Mouse (Mus musculus): ENCODE results near the gene Pdia5. TPM values are rescaled to one million over a fixed set of nuclear protein-coding genes. Genes with fewer than 3 reads are reported as not detected.

Pdia5 gene
- polyA plus RNA-seq, 1 experiment from 2014 or later = 49.4 TPM

DNA sequence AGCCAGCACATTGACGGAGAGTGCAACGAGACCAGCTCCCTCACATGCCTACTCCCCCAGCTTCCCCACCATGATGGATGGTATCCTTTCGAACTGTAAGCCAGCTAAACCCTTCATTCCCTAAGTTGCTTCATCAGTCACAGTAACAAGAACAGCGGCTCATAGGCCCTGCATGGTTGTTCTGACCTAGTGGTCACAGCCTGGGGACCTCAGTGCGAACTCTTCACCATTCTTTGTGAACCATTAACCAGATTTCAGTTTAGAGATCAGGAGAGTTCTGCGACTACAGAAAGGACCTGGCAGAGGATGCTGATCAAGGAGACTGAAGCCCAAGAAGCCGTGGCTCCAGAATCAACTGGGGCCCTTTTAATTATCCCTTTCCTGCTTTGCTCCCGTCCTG lies 13.6 kb upstream of the Pdia5 start:
- no peak for ATAC-seq (replicated peaks; ENCODE audit: low FRiP score)
- H3K9me3 ChIP-seq (replicated peaks) = no peaks in the 10 kb centered on the region
- no peak overlapping the region for H3K4me2 ChIP-seq
- H3K9ac ChIP-seq = no peak overlapping the region
- no peaks in the 10 kb centered on the region for H3K27me3 ChIP-seq
- no peaks in the 10 kb centered on the region for H3K36me3 ChIP-seq
- H3K27ac ChIP-seq = no peak overlapping the region
- peaks cover 3% of the 10 kb centered on the region for H3K4me1 ChIP-seq
- WGBS = 72% methylated on average over 8 of the region's 8 CpGs
- no peak overlapping the region for H3K4me3 ChIP-seq (replicated peaks)

DNA sequence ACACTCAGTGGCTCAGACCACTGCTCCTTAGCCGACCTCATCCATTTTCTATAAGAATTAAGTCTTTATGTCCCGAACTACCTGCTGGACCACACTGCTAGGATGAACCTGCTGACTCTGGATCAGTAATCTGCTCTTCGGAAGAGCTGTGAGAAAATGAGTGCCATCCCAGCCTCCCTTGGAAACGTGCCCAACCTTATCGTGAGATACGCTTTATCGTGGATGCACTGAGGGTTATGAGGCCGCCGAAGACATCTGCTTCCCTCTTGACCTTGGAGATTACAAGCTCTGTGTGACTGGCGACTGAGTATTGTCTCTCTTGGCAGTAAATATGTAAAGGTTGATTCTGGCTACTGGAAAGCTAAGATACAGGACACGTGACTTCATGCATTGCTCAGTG lies 11.8 kb upstream of the Pdia5 start:
- no peak for ATAC-seq (replicated peaks; ENCODE audit: low FRiP score)
- Histone ChIP-seq H3K36me3 (no peaks in the 10 kb centered on the region), H3K27me3 (no peaks in the 10 kb centered on the region), H3K27ac (no peak overlapping the region), H3K4me1 (no peaks in the 10 kb centered on the region), H3K9ac (no peak overlapping the region), H3K4me2 (no peak overlapping the region), H3K9me3 (replicated peaks) (no peaks in the 10 kb centered on the region), H3K4me3 (replicated peaks) (no peak overlapping the region)
- 90% methylated on average over 11 of the region's 11 CpGs for WGBS

DNA sequence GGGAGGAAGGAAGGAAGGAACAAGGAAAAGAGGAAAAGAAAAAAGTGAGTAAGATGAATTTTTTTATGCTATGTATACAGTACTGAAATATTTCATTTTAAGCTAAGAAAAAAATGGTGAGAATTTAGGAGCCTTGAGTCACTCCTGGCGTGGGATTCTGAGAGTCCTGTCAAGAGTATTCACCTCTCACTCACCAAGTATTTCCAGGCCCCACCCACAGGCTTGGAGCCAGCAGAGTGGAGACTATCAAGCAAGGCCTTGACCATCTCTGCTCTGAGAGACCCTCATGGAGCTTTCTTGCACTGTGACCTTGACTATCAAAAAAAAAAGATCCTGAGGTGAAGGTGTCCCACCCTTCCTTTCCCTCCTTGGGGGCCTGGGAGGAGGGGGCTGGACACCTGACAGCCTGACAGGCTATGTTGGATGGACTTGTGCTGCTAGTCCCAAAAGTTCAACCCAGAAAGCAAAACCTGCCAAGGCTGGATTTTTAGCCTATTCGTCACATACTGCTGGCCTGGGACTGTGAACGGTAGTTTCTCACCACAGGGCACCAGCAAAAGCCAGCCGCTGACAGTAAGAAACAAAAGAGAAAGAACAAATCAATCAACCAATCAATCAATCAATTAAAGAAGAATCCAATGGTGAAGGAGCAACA lies 10.6 kb upstream of the Pdia5 start:
- no peaks in the 10 kb centered on the region for H3K27me3 ChIP-seq
- H3K4me3 ChIP-seq (replicated peaks) = no peak overlapping the region
- no peak overlapping the region for H3K9ac ChIP-seq
- H3K36me3 ChIP-seq = no peaks in the 10 kb centered on the region
- WGBS = 66% methylated on average over 4 of the region's 4 CpGs
- no peaks in the 10 kb centered on the region for H3K9me3 ChIP-seq (replicated peaks)
- H3K27ac ChIP-seq = no peak overlapping the region
- H3K4me1 ChIP-seq = no peaks in the 10 kb centered on the region
- no peak overlapping the region for H3K4me2 ChIP-seq
- no peak for ATAC-seq (replicated peaks; ENCODE audit: low FRiP score)

DNA sequence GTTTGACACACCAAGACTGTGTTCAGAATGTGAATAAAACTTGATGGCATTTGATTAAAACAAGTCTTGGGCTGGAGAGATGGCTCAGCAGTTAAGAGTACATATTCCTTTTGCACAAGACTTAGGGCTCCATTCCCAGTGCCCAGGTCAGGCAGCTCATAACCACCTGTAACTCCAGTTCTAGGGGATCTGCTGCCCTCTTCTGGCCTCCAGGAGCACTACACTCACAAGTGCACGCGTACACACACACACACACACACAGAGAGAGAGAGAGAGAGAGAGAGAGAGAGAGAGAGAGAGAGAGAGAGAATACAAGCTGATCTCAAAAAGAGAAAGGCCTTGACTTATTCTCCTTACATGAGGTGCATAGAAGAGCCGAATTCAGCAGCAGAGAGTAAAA lies 9.7 kb upstream of the Pdia5 start:
- 91% methylated on average over 3 of the region's 3 CpGs for WGBS
- no peaks in the 10 kb centered on the region for H3K4me1 ChIP-seq
- ATAC-seq (replicated peaks; ENCODE audit: low FRiP score) = no peak

DNA sequence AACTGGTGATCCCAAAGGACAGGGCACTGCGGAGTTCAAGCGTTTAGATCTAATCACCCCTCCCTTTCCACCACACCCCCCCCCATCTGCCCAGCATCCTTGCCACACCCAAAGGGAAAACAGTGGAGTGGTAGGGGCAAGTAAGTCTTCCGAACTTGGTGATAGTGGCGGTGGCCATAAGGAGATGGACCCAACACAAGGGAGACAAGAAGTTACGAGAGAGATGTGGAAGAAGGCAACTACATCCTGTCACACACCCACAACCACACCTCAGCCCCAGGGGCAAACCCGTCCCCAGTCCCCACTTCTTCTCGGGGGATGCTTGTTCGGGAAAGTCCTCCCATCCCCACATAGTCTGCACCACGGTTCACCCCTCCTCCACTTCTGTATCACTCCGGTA lies 880 bp downstream of the Pdia5 start:
- Histone ChIP-seq H3K9me3 (replicated peaks) (no peaks in the 10 kb centered on the region), H3K4me1 (peaks cover 19% of the 10 kb centered on the region), H3K9ac (peak overlapping the region; percentile 72), H3K27ac (no peak overlapping the region), H3K36me3 (no peaks in the 10 kb centered on the region), H3K27me3 (no peaks in the 10 kb centered on the region), H3K4me2 (peak overlapping the region; percentile 96), H3K4me3 (replicated peaks) (peak overlapping the region; percentile 85)
- ATAC-seq (replicated peaks; ENCODE audit: low FRiP score) = peak; percentile 10; the same call in 1 of the 2 replicates
- 9% methylated on average over 10 of the region's 10 CpGs for WGBS

More for the DNA sequence above, 9.7 kb upstream of the Pdia5 start:
- no peaks in the 10 kb centered on the region for H3K36me3 ChIP-seq
- no peaks in the 10 kb centered on the region for H3K27me3 ChIP-seq
- H3K9ac ChIP-seq = no peak overlapping the region
- H3K27ac ChIP-seq = no peak overlapping the region
- no peak overlapping the region for H3K4me2 ChIP-seq
- H3K9me3 ChIP-seq (replicated peaks) = no peaks in the 10 kb centered on the region
- H3K4me3 ChIP-seq (replicated peaks) = no peak overlapping the region

DNA sequence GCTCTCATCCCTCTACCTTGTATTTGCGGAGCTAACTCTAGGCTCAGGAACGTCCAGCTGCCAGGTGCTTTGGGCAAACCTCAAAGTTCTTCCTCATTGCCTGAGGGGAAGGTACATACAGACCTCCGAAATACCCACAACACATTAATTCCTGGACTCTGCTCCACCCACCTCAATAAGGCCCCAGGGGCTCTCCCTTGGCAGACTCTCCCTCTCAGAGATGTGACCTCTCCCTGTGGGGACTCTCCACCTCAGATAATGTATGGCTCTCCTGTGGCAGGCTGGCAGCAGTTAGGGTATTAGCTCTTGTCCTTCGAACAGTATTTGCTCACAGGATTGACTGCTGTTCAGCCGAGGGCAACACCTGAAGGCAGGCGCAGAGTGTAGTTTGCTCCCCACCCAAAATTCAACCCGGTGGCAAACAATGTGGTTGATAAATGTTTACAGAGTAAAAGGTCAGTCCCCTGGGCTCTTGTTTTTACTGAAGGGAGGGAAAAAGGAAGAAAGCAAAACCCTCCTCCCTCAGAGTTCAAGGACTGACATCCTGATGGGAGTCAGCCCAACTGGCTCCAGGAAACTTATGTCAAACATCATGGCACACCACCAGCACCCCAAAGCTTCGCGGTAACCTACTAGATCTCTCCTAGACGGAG lies 1.5 kb downstream of the Pdia5 start:
- Histone ChIP-seq H3K4me2 (peak overlapping the region; percentile 96), H3K9me3 (replicated peaks) (no peaks in the 10 kb centered on the region), H3K9ac (no peak overlapping the region), H3K4me3 (replicated peaks) (peak overlapping the region; percentile 85), H3K27ac (no peak overlapping the region), H3K36me3 (no peaks in the 10 kb centered on the region), H3K27me3 (no peaks in the 10 kb centered on the region), H3K4me1 (peaks cover 19% of the 10 kb centered on the region)
- 38% methylated on average over 10 of the region's 10 CpGs for WGBS
- ATAC-seq (replicated peaks; ENCODE audit: low FRiP score) = no peak

DNA sequence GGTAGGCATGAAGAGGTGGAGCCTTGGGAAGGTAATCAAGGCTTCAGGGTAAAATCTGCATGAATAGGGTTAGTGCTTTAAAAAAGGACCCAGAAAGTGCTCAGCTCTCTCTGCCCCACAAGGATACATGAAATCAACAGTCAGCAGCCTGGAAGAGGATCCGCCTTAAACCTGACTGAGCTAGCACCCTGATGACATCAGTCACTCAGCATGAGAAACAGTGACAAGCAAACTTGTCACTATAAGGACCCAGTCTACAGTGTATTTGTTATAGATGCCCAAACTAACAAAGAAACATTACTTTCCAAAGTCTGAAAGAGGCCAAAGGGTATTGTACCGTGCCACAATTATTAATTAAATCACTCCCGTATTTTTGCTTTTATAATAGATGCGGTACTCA lies 2.9 kb downstream of the Pdia5 start:
- Histone ChIP-seq H3K36me3 (no peaks in the 10 kb centered on the region), H3K4me2 (no peak overlapping the region), H3K9ac (no peak overlapping the region), H3K27ac (no peak overlapping the region), H3K4me1 (peaks cover 19% of the 10 kb centered on the region), H3K27me3 (no peaks in the 10 kb centered on the region), H3K9me3 (replicated peaks) (no peaks in the 10 kb centered on the region), H3K4me3 (replicated peaks) (no peak overlapping the region)
- no peak for ATAC-seq (replicated peaks; ENCODE audit: low FRiP score)
- WGBS = 89% methylated on average over 4 of the region's 4 CpGs

DNA sequence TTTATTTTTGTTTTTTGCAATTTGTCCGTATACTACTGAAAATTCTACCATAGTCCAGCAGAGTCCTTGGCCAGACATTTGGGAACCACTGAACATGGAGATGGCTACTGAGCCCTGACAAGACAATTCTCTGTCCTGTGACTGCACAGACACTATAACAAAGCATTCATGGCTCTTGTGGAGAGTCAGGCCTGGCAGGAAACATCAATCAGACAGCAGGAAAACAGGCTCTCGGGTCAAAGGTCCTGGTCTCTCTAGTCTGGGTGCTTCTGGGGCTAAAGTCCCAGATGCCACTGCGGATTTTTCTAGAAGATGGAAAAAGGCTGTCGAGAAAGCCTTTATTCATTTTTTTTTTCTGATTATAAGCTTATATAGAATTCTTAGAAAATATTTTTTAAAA lies 3.6 kb downstream of the Pdia5 start:
- Histone ChIP-seq H3K9me3 (replicated peaks) (no peaks in the 10 kb centered on the region), H3K27ac (no peak overlapping the region), H3K4me1 (peaks cover 19% of the 10 kb centered on the region), H3K4me3 (replicated peaks) (no peak overlapping the region), H3K36me3 (peaks cover under 1% of the 10 kb centered on the region; the same call in 1 of the 2 replicates), H3K27me3 (no peaks in the 10 kb centered on the region), H3K9ac (no peak overlapping the region), H3K4me2 (no peak overlapping the region)
- 46% methylated on average over 4 of the region's 4 CpGs for WGBS
- no peak for ATAC-seq (replicated peaks; ENCODE audit: low FRiP score)

DNA sequence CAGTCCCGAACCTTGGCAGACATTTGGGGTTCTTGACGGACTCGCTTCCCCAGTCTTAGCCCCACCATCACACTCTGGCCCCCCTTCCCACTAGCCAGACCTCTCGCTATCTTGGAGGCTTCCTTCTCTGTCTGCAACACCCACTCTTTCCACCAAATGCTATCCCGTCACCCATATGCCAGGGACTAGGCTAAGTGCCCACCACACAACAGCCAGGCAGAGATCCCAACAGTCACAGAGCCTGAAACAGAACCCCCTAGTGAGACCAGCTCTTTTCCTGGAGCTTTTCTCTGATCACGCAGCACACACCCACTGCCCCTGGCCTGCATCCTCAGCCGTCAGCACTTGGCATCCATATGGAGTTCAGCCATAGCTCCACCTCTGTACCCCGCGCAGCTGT lies 5.0 kb downstream of the Pdia5 start:
- no peak overlapping the region for H3K9ac ChIP-seq
- peaks cover 16% of the 10 kb centered on the region for H3K4me1 ChIP-seq
- H3K36me3 ChIP-seq = peaks cover 5% of the 10 kb centered on the region; the same call in 1 of the 2 replicates
- H3K27me3 ChIP-seq = no peaks in the 10 kb centered on the region
- no peak overlapping the region for H3K4me2 ChIP-seq
- no peak overlapping the region for H3K27ac ChIP-seq
- H3K9me3 ChIP-seq (replicated peaks) = no peaks in the 10 kb centered on the region
- WGBS = 82% methylated on average over 9 of the region's 9 CpGs
- ATAC-seq (replicated peaks; ENCODE audit: low FRiP score) = no peak
- H3K4me3 ChIP-seq (replicated peaks) = no peak overlapping the region

DNA sequence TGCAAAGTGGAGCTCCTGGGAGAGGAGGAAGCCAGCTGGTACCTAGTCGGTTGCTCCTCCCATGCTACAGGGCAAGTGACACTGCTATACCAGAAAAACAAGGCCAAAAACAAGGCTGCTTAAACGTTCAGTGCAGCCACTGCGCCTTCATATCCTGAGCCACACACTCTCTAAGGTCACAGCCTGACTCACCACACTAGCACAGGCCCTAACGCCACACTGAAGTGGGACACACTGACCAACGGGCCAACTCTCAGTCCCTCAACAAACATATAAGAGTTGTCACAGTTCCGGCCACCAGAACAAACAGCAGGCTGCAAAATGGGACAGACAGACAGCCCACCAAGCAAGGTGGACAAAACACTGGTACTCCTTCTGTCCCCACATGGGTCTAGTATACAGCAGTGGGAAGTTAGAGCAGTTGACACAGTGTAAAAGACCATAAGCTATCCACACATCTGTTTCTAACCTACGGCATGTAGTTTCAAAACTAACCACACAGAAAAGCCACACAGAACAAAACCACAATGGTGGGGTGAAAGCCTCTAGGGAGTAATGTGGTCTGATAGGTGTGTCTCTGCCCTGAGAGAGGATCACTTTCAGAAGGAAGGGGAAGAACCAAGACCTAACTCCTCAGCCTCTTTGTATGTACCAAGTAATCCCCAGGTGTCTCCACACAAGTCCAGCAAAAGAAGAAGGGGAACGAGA lies 6.0 kb downstream of the Pdia5 start:
- Histone ChIP-seq H3K4me3 (replicated peaks) (no peak overlapping the region), H3K27me3 (no peaks in the 10 kb centered on the region), H3K9me3 (replicated peaks) (no peaks in the 10 kb centered on the region), H3K27ac (no peak overlapping the region), H3K36me3 (peaks cover 5% of the 10 kb centered on the region; the same call in 1 of the 2 replicates), H3K4me1 (peaks cover 9% of the 10 kb centered on the region), H3K4me2 (no peak overlapping the region), H3K9ac (no peak overlapping the region)
- ATAC-seq (replicated peaks; ENCODE audit: low FRiP score) = no peak
- WGBS = 70% methylated on average over 8 of the region's 8 CpGs

DNA sequence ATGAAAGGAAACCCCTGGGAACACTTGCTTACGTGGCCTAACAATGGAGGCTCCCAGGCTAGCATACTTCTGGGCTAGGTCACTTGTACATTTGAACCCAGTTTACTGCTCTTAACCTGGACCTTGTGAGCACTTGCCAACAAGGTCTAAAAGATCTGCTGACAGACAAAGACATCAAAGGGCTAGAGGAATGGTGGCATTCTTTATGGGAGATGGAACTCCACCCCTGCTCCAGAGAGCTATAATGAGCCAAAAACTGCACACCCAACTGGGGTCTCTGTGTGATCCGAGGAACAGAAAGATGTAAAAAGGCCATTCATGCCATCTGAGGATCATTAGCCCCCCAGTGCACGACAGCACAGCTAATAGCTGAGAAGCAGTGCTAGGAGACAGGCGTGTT lies 6.6 kb downstream of the Pdia5 start:
- H3K36me3 ChIP-seq = peaks cover 5% of the 10 kb centered on the region; the same call in 1 of the 2 replicates
- no peaks in the 10 kb centered on the region for H3K27me3 ChIP-seq
- no peak overlapping the region for H3K4me3 ChIP-seq (replicated peaks)
- no peak overlapping the region for H3K9ac ChIP-seq
- no peaks in the 10 kb centered on the region for H3K9me3 ChIP-seq (replicated peaks)
- H3K27ac ChIP-seq = no peak overlapping the region
- H3K4me1 ChIP-seq = peaks cover 4% of the 10 kb centered on the region
- no peak overlapping the region for H3K4me2 ChIP-seq
- no peak for ATAC-seq (replicated peaks; ENCODE audit: low FRiP score)
- WGBS = 49% methylated on average over 4 of the region's 4 CpGs

DNA sequence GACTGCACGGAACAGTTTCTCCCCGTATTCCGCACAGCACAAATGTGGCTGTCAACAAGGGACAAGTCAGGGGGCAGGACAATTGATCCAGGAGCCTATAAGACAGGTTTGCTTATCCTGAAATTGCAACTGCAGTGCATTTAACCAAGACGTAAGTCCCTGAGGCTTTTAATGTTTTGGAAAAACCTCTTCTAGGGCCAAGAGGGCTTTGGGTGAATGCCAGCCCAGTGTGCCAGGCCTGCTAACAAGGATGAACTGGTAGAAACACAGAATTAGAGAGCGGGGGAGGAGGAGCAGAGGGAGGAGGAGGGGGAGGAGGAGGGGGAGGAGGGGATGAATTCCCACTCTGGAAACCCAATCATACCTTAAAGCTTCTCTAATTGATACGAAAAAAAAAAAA lies 11.4 kb downstream of the Pdia5 start:
- ATAC-seq (replicated peaks; ENCODE audit: low FRiP score) = no peak
- no peak overlapping the region for H3K4me3 ChIP-seq (replicated peaks)
- WGBS = 64% methylated on average over 6 of the region's 6 CpGs

More for the DNA sequence above, 11.4 kb downstream of the Pdia5 start:
- Histone ChIP-seq H3K9ac (no peak overlapping the region), H3K4me2 (no peak overlapping the region), H3K27ac (no peak overlapping the region), H3K9me3 (replicated peaks) (no peaks in the 10 kb centered on the region), H3K27me3 (no peaks in the 10 kb centered on the region), H3K4me1 (no peaks in the 10 kb centered on the region; the same call in 1 of the 2 replicates), H3K36me3 (peaks cover 5% of the 10 kb centered on the region; the same call in 1 of the 2 replicates)

Measured in kidney, embryonic 15.5 days (tissue).